Mouse (Mus musculus): ENCODE data around the gene Metap1. TPM values are rescaled to one million over a fixed set of nuclear protein-coding genes. Genes with fewer than 3 reads are reported as not detected.

Gene Metap1
- total and polyA plus RNA-seq, 3 experiments: 57.4 to 96.3 (median 71.0) TPM

DNA sequence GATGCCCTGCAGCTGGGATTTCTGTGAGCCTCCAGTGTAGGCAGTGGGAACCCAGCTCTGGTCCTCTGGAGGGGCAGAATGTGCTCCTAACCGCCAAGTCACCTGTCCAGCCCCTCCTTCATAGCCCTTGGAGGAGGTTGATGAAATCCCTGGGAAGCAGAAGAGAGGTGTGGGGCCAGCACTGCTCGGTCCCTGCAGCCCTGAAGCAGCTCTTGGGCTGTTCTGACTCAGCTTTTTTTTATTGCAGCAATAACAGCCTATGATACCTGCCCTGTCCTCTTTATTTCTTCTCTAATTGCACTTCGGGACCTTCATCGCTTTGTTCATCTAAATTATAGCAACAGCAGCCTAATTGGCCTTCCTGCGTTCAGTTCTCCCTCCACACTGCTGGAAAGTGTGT is 21.2 kb upstream of the Metap1 start:
- Histone ChIP-seq H3K27ac (ENCODE audit: control insufficient read depth, low read depth, low read length) (no peak overlapping the region), H3K9me3 (replicated peaks; ENCODE audit: insufficient read depth, low read length) (no peaks in the 10 kb centered on the region), H3K27me3 (ENCODE audit: control insufficient read depth in 1 of 2, insufficient read depth in 2 of 2, low read length in 2 of 2) (no peaks in the 10 kb centered on the region), H3K9ac (ENCODE audit: control insufficient read depth, low read depth, low read length, poor library complexity, severe bottlenecking) (no peak overlapping the region), H3K36me3 (ENCODE audit: control insufficient read depth in 1 of 2, insufficient read depth in 2 of 2, low read length in 2 of 2) (peaks cover 0 to 5% of the 10 kb centered on the region in 2 experiments; a peak in 1 of 4 replicates), H3K79me2 (ENCODE audit: control insufficient read depth, insufficient read depth, low read length, poor library complexity) (no peaks in the 10 kb centered on the region), H3K4me3 (ENCODE audit: control insufficient read depth in 1 of 2, insufficient read depth in 1 of 2, low read depth in 2 of 2, low read length in 2 of 2) (no peak overlapping the region), H3K4me1 (ENCODE audit: control insufficient read depth in 1 of 2, insufficient read depth in 2 of 2, low read length in 2 of 2) (peaks cover 0 to 5% of the 10 kb centered on the region in 2 experiments; a peak in 2 of 4 replicates)
- DNase-seq (ENCODE audit: low read depth, low spot score): no peak
- no peak for TF ChIP-seq RAD21 (IDR thresholded peaks at IDR 0.05; ENCODE audit: low read depth, low read length)
- TF ChIP-seq TCF12 (IDR thresholded peaks at IDR 0.05; ENCODE audit: low read depth, low read length): no peak
- no peak for TF ChIP-seq RCOR1 (IDR thresholded peaks at IDR 0.05; ENCODE audit: low read depth, low read length)
- TF ChIP-seq MYB (IDR thresholded peaks at IDR 0.05; ENCODE audit: low read depth, low read length): no peak
- no peak for TF ChIP-seq ZC3H11A (IDR thresholded peaks at IDR 0.05; ENCODE audit: low read depth, low read length)
- no peak for TF ChIP-seq MXI1 (IDR thresholded peaks at IDR 0.05; ENCODE audit: low read depth, low read length)
- TF ChIP-seq GABPA (IDR thresholded peaks at IDR 0.05; ENCODE audit: low read depth, low read length): no peak
- no peak for TF ChIP-seq POLR2AphosphoS2 (IDR thresholded peaks at IDR 0.05; ENCODE audit: low read length)
- no peak for TF ChIP-seq SIN3A (IDR thresholded peaks at IDR 0.05; ENCODE audit: low read length)

DNA sequence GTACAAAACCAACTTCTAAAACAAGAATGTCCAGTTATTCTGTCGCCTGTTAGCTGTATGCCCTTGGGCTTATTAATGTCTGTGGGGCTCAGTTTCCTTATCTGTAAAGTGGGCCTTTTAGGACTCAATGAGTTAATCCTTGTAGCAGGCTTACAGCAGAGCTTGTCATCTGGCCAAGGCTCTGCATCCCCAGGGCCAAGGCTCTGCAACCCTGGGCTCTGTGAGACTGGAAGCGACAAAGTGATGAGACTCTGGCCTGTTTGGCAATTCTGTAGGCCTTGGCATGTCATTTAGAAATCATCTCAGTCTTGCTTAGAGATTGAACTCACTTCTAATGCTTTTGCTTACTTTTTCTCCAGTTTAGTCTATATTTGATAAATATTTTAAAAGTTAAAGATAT is 20.3 kb upstream of the Metap1 start:
- Histone ChIP-seq H3K36me3 (ENCODE audit: control insufficient read depth in 1 of 2, insufficient read depth in 2 of 2, low read length in 2 of 2) (peaks cover 0 to 5% of the 10 kb centered on the region in 2 experiments; a peak in 1 of 4 replicates), H3K4me3 (ENCODE audit: control insufficient read depth in 1 of 2, insufficient read depth in 1 of 2, low read depth in 2 of 2, low read length in 2 of 2) (no peak overlapping the region), H3K79me2 (ENCODE audit: control insufficient read depth, insufficient read depth, low read length, poor library complexity) (no peaks in the 10 kb centered on the region), H3K9me3 (replicated peaks; ENCODE audit: insufficient read depth, low read length) (no peaks in the 10 kb centered on the region), H3K27me3 (ENCODE audit: control insufficient read depth in 1 of 2, insufficient read depth in 2 of 2, low read length in 2 of 2) (no peaks in the 10 kb centered on the region), H3K9ac (ENCODE audit: control insufficient read depth, low read depth, low read length, poor library complexity, severe bottlenecking) (no peak overlapping the region), H3K4me1 (ENCODE audit: control insufficient read depth in 1 of 2, insufficient read depth in 2 of 2, low read length in 2 of 2) (peaks cover 0 to 5% of the 10 kb centered on the region in 2 experiments; a peak in 2 of 4 replicates), H3K27ac (ENCODE audit: control insufficient read depth, low read depth, low read length) (no peak overlapping the region)
- no peak for DNase-seq (ENCODE audit: low read depth, low spot score)
- TF ChIP-seq GATA1 (IDR thresholded peaks at IDR 0.05; ENCODE audit: low read depth, low read length) (no peak), POLR2A (IDR thresholded peaks at IDR 0.05; ENCODE audit: control insufficient read depth in 1 of 2, insufficient read depth in 1 of 2, low read depth in 1 of 2, low read length in 2 of 2, poor library complexity in 1 of 2) (no peak), JUND (IDR thresholded peaks at IDR 0.05; ENCODE audit: low read depth, low read length) (no peak), E2F4 (IDR thresholded peaks at IDR 0.05; ENCODE audit: borderline replicate concordance, low read depth, low read length) (no peak), CTCF (IDR thresholded peaks at IDR 0.05 in 2 of 3, conservative IDR thresholded peaks at IDR 0.05 in 1 of 3; ENCODE audit: control insufficient read depth in 1 of 3, insufficient read depth in 1 of 3, low read depth in 2 of 3, low read length in 3 of 3, poor library complexity in 1 of 3, severe bottlenecking in 1 of 3) (no peak), TCF12 (IDR thresholded peaks at IDR 0.05; ENCODE audit: low read depth, low read length) (no peak), TAL1 (IDR thresholded peaks at IDR 0.05; ENCODE audit: low read length) (no peak), BHLHE40 (IDR thresholded peaks at IDR 0.05; ENCODE audit: borderline replicate concordance, low read depth, low read length) (no peak), GABPA (IDR thresholded peaks at IDR 0.05; ENCODE audit: low read depth, low read length) (no peak), HCFC1 (IDR thresholded peaks at IDR 0.05; ENCODE audit: low read depth, low read length) (no peak), NRF1 (IDR thresholded peaks at IDR 0.05; ENCODE audit: insufficient read depth, low read depth, low read length, poor library complexity, severe bottlenecking) (no peak), ETS1 (IDR thresholded peaks at IDR 0.05; ENCODE audit: low read depth, low read length) (no peak)

All from MEL (cell line).